Mouse (Mus musculus) lung, embryonic 14.5 days (tissue): ENCODE measurements around the gene Mslnl. TPM values are rescaled to one million over a fixed set of nuclear protein-coding genes. Genes with fewer than 3 reads are reported as not detected.

ENCODE experiments used
- ATAC-seq: fragments of 200-750 bp; cut with Nextera tagmentation; 2 replicates; pipeline ENCODE4 v1.8.0; 2017; ENCODE audit warnings: mild to moderate bottlenecking, moderate TSS enrichment, moderate library complexity; ENCODE audit not compliant: insufficient read depth
- DNase-seq: peaks from one replicate; pipeline ENCODE4 v3.0.0-alpha.2; 2015
- H3K27ac ChIP-seq: fragments of 300-500 bp; sonication (generic); 2 replicates; pipeline ENCODE4 v1.5.1; 2014; ENCODE audit warnings: low read depth, mild to moderate bottlenecking, moderate library complexity
- H3K27me3 ChIP-seq: fragments of 300-500 bp; sonication (generic); 2 replicates; pipeline ENCODE4 v1.6.1; 2014; ENCODE audit warnings: low read length, control low read depth; ENCODE audit not compliant: insufficient read depth
- H3K36me3 ChIP-seq: fragments of 300-500 bp; sonication (generic); 2 replicates; pipeline ENCODE4 v1.6.1; 2014; ENCODE audit warnings: control low read depth; ENCODE audit not compliant: insufficient read depth
- H3K4me1 ChIP-seq: fragments of 300-500 bp; sonication (generic); 2 replicates; pipeline ENCODE4 v1.6.1; 2014; ENCODE audit warnings: antibody characterized with exemption, control low read depth; ENCODE audit not compliant: insufficient read depth
- H3K4me2 ChIP-seq: fragments of 300-500 bp; sonication (generic); 2 replicates; pipeline ENCODE4 v1.6.1; 2014; ENCODE audit warnings: mild to moderate bottlenecking
- H3K4me3 ChIP-seq: fragments of 300-500 bp; sonication (generic); 2 replicates; pipeline ENCODE4 v1.5.1; 2014; ENCODE audit warnings: low read depth, low read length
- H3K9ac ChIP-seq: fragments of 300-500 bp; sonication (generic); 2 replicates; pipeline ENCODE4 v1.6.1; 2014
- H3K9me3 ChIP-seq: fragments of 300-500 bp; sonication (generic); 2 replicates; pipeline ENCODE4 v1.6.1; 2016; ENCODE audit warnings: low read depth, low read length, control low read depth
- CTCF ChIP-seq: IDR thresholded peaks from 2 replicates; pipeline ENCODE4 v1.5.1; 2016; ENCODE audit warnings: antibody characterized with exemption, low read depth
- WGBS: fragments of 180-500 bp; shearing (Covaris S2); extraction: QIAGEN DNeasy Blood & Tissue Kit; methylation state at CpG from one replicate; pipeline ENCODE4 v1.1.7; 2014; 5-methylcytosine and 5-hydroxymethylcytosine counted together
- polyA plus RNA-seq: library from polyadenylated mRNA; unstranded; fragments of >200 nt; fragmentation: Nextera tagmentation; extraction: Ambion mirVana; gene quantifications from 2 replicates; pipeline ENCODE4 v1.2.1, GENCODE M21; 2014

Gene Mslnl
- polyA plus RNA-seq, 1 experiment from 2014 or later = 0.24 TPM

- H3K27me3 ChIP-seq = no peaks in the 10 kb centered on the region
- no peak for ATAC-seq
- no peak overlapping the region for H3K27ac ChIP-seq
- H3K9ac ChIP-seq = no peak overlapping the region
- DNase-seq = no peak
- TF ChIP-seq CTCF = no peak
- H3K4me1 ChIP-seq = no peaks in the 10 kb centered on the region
- 54% methylated on average over 9 of the region's 9 CpGs for WGBS
- no peaks in the 10 kb centered on the region for H3K9me3 ChIP-seq
- H3K4me3 ChIP-seq = no peak overlapping the region
- H3K36me3 ChIP-seq = no peaks in the 10 kb centered on the region
- H3K4me2 ChIP-seq = no peak overlapping the region
These were observed 33.5 kb downstream of the Mslnl start for GRCm38 (mm10) chr17:25769331-25769730.

- ATAC-seq = peak; percentile 87
- Histone ChIP-seq H3K9ac (peak within 1 kb of the TSS; percentile 80), H3K27ac (no peak within 1 kb of the TSS), H3K4me1 (no peaks in the 10 kb centered on the region), H3K4me2 (peak within 1 kb of the TSS; percentile 73), H3K27me3 (no peaks in the 10 kb centered on the region), H3K4me3 (peak within 1 kb of the TSS; percentile 73), H3K36me3 (0 out of 2 replicates have a peak, but pooled peaks cover 11% of the 10 kb centered on the region), H3K9me3 (no peaks in the 10 kb centered on the region)
- TF ChIP-seq CTCF = peak; percentile 98
- WGBS = 0% methylated on average over 37 of the region's 37 CpGs
- peak; percentile 100 for DNase-seq
These were observed 37.8 kb downstream of the Mslnl start, which contains the start of gene Narfl for GRCm38 (mm10) chr17:25773549-25774120. Narfl (plus strand) TSS chr17:25773776.

- H3K9me3 ChIP-seq = no peaks in the 10 kb centered on the region
- H3K27ac ChIP-seq = no peak overlapping the region
- no peaks in the 10 kb centered on the region for H3K4me1 ChIP-seq
- no peak for TF ChIP-seq CTCF
- H3K9ac ChIP-seq = no peak overlapping the region
- DNase-seq = no peak
- ATAC-seq = no peak
- no peak overlapping the region for H3K4me2 ChIP-seq
- H3K36me3 ChIP-seq = 0 out of 2 replicates have a peak, but pooled peaks cover 20% of the 10 kb centered on the region
- no peak overlapping the region for H3K4me3 ChIP-seq
- 73% methylated on average over 10 of the region's 10 CpGs for WGBS
- no peaks in the 10 kb centered on the region for H3K27me3 ChIP-seq
These were observed 39.6 kb downstream of the Mslnl start for GRCm38 (mm10) chr17:25775318-25776062.

GRCm38 (mm10) chr17:25777948-25778347, 42.1 kb downstream of the Mslnl start:
- no peak overlapping the region for H3K4me3 ChIP-seq
- no peak overlapping the region for H3K4me2 ChIP-seq
- WGBS = 93% methylated on average over 5 of the region's 5 CpGs
- TF ChIP-seq CTCF = no peak
- ATAC-seq (no peak), DNase-seq (no peak)
- no peak overlapping the region for H3K9ac ChIP-seq
- no peaks in the 10 kb centered on the region for H3K4me1 ChIP-seq
- no peaks in the 10 kb centered on the region for H3K27me3 ChIP-seq
- no peak overlapping the region for H3K27ac ChIP-seq
- H3K36me3 ChIP-seq = peaks cover 39% of the 10 kb centered on the region
- H3K9me3 ChIP-seq = no peaks in the 10 kb centered on the region

GRCm38 (mm10) chr17:25781339-25781738, 45.5 kb downstream of the Mslnl start:
- ATAC-seq (no peak), DNase-seq (no peak)
- Histone ChIP-seq H3K4me3 (no peak overlapping the region), H3K4me2 (no peak overlapping the region), H3K27ac (no peak overlapping the region), H3K36me3 (peaks cover 53% of the 10 kb centered on the region), H3K27me3 (no peaks in the 10 kb centered on the region), H3K9me3 (no peaks in the 10 kb centered on the region), H3K4me1 (peaks cover 9% of the 10 kb centered on the region), H3K9ac (no peak overlapping the region)
- no peak for TF ChIP-seq CTCF
- whole genome bisulfite sequencing = 69% methylated on average over 6 of the region's 6 CpGs

GRCm38 (mm10) chr17:25783086-25783485, 47.2 kb downstream of the Mslnl start:
- H3K36me3 ChIP-seq = peaks cover 58% of the 10 kb centered on the region

GRCm38 (mm10) chr17:25783861-25784574, 48.2 kb downstream of the Mslnl start:
- H3K36me3 ChIP-seq = peaks cover 58% of the 10 kb centered on the region
- ATAC-seq (no peak), DNase-seq (no peak)

More at GRCm38 (mm10) chr17:25783086-25783485, 47.2 kb downstream of the Mslnl start:
- Histone ChIP-seq H3K27me3 (no peaks in the 10 kb centered on the region), H3K4me2 (no peak overlapping the region), H3K4me3 (no peak overlapping the region), H3K9ac (no peak overlapping the region), H3K27ac (no peak overlapping the region), H3K4me1 (peaks cover 9% of the 10 kb centered on the region), H3K9me3 (no peaks in the 10 kb centered on the region)
- WGBS = 68% methylated on average over 7 of the region's 7 CpGs
- ATAC-seq (no peak), DNase-seq (no peak)
- no peak for TF ChIP-seq CTCF

More at GRCm38 (mm10) chr17:25783861-25784574, 48.2 kb downstream of the Mslnl start:
- Histone ChIP-seq H3K9ac (peak overlapping the region; percentile 75), H3K27ac (no peak overlapping the region), H3K4me2 (peak overlapping the region; percentile 86), H3K4me1 (peaks cover 9% of the 10 kb centered on the region), H3K27me3 (no peaks in the 10 kb centered on the region), H3K9me3 (no peaks in the 10 kb centered on the region), H3K4me3 (peak overlapping the region; percentile 64)
- TF ChIP-seq CTCF = no peak
- WGBS = 64% methylated on average over 15 of the region's 15 CpGs
